Mouse (Mus musculus): ENCODE measurements around the gene Nfil3. TPM values are rescaled to one million over a fixed set of nuclear protein-coding genes. Genes with fewer than 3 reads are reported as not detected.
A peak's percentile ranks its signal among the peaks of the same experiment; 100 is the strongest.

Nfil3 gene
- polyA plus RNA-seq, 1 experiment from 2014 or later = 45.6 TPM

- Histone ChIP-seq H3K27me3 (ENCODE audit: control insufficient read depth, insufficient read depth, low read length) (no peaks in the 10 kb centered on the region), H3K27ac (no peak overlapping the region), H3K4me2 (replicated peaks) (no peak overlapping the region), H3K4me3 (replicated peaks; ENCODE audit: low read length) (no peak overlapping the region), H3K36me3 (replicated peaks; ENCODE audit: control insufficient read depth, insufficient read depth) (no peaks in the 10 kb centered on the region), H3K9me3 (ENCODE audit: control insufficient read depth, low read length) (no peaks in the 10 kb centered on the region), H3K4me1 (replicated peaks; ENCODE audit: control insufficient read depth, insufficient read depth, low read length) (no peaks in the 10 kb centered on the region), H3K9ac (no peak overlapping the region)
- no peak for DNase-seq (ENCODE audit: low spot score)
- no peak for ATAC-seq (ENCODE audit: low FRiP score)
- WGBS = 67% methylated on average over 6 of the region's 6 CpGs
Measured at GRCm38 (mm10) chr13:52953779-52954553, 26.9 kb downstream of the Nfil3 start.

- no peak overlapping the region for H3K4me3 ChIP-seq (replicated peaks; ENCODE audit: low read length)
- no peak overlapping the region for H3K4me2 ChIP-seq (replicated peaks)
- no peaks in the 10 kb centered on the region for H3K4me1 ChIP-seq (replicated peaks; ENCODE audit: control insufficient read depth, insufficient read depth, low read length)
- no peak overlapping the region for H3K9ac ChIP-seq
- no peaks in the 10 kb centered on the region for H3K9me3 ChIP-seq (ENCODE audit: control insufficient read depth, low read length)
- no peaks in the 10 kb centered on the region for H3K36me3 ChIP-seq (replicated peaks; ENCODE audit: control insufficient read depth, insufficient read depth)
- DNase-seq (ENCODE audit: low spot score) = no peak
- H3K27me3 ChIP-seq (ENCODE audit: control insufficient read depth, insufficient read depth, low read length) = no peaks in the 10 kb centered on the region
- no peak for ATAC-seq (ENCODE audit: low FRiP score)
- WGBS = 78% methylated on average over 3 of the region's 3 CpGs
- no peak overlapping the region for H3K27ac ChIP-seq
Measured at GRCm38 (mm10) chr13:52949211-52949610, 31.7 kb downstream of the Nfil3 start.

GRCm38 (mm10) chr13:52947545-52947944, 33.3 kb downstream of the Nfil3 start:
- Histone ChIP-seq H3K27ac (no peak overlapping the region), H3K4me2 (replicated peaks) (no peak overlapping the region), H3K9ac (no peak overlapping the region), H3K4me3 (replicated peaks; ENCODE audit: low read length) (no peak overlapping the region), H3K27me3 (ENCODE audit: control insufficient read depth, insufficient read depth, low read length) (no peaks in the 10 kb centered on the region), H3K36me3 (replicated peaks; ENCODE audit: control insufficient read depth, insufficient read depth) (no peaks in the 10 kb centered on the region), H3K9me3 (ENCODE audit: control insufficient read depth, low read length) (no peaks in the 10 kb centered on the region), H3K4me1 (replicated peaks; ENCODE audit: control insufficient read depth, insufficient read depth, low read length) (no peaks in the 10 kb centered on the region)
- 72% methylated on average over 4 of the region's 4 CpGs for WGBS
- no peak for DNase-seq (ENCODE audit: low spot score)
- no peak for ATAC-seq (ENCODE audit: low FRiP score)

GRCm38 (mm10) chr13:52945769-52946168, 35.1 kb downstream of the Nfil3 start:
- Histone ChIP-seq H3K27me3 (ENCODE audit: control insufficient read depth, insufficient read depth, low read length) (no peaks in the 10 kb centered on the region), H3K36me3 (replicated peaks; ENCODE audit: control insufficient read depth, insufficient read depth) (no peaks in the 10 kb centered on the region), H3K27ac (no peak overlapping the region), H3K4me3 (replicated peaks; ENCODE audit: low read length) (no peak overlapping the region), H3K4me1 (replicated peaks; ENCODE audit: control insufficient read depth, insufficient read depth, low read length) (no peaks in the 10 kb centered on the region), H3K9ac (no peak overlapping the region), H3K9me3 (ENCODE audit: control insufficient read depth, low read length) (no peaks in the 10 kb centered on the region), H3K4me2 (replicated peaks) (no peak overlapping the region)
- DNase-seq (ENCODE audit: low spot score) (no peak), ATAC-seq (ENCODE audit: low FRiP score) (no peak)
- 71% methylated on average over 9 of the region's 9 CpGs for WGBS

- H3K27ac ChIP-seq = no peak overlapping the region
- no peak for DNase-seq (ENCODE audit: low spot score)
- no peak overlapping the region for H3K4me3 ChIP-seq (replicated peaks; ENCODE audit: low read length)
- no peaks in the 10 kb centered on the region for H3K27me3 ChIP-seq (ENCODE audit: control insufficient read depth, insufficient read depth, low read length)
- 84% methylated on average over 4 of the region's 4 CpGs for WGBS
- H3K9me3 ChIP-seq (ENCODE audit: control insufficient read depth, low read length) = no peaks in the 10 kb centered on the region
- H3K4me1 ChIP-seq (replicated peaks; ENCODE audit: control insufficient read depth, insufficient read depth, low read length) = no peaks in the 10 kb centered on the region
- no peak overlapping the region for H3K9ac ChIP-seq
- no peaks in the 10 kb centered on the region for H3K36me3 ChIP-seq (replicated peaks; ENCODE audit: control insufficient read depth, insufficient read depth)
- H3K4me2 ChIP-seq (replicated peaks) = no peak overlapping the region
- no peak for ATAC-seq (ENCODE audit: low FRiP score)
Measured at GRCm38 (mm10) chr13:52944116-52944515, 36.8 kb downstream of the Nfil3 start.

- ATAC-seq (ENCODE audit: low FRiP score) (no peak), DNase-seq (ENCODE audit: low spot score) (no peak)
- Histone ChIP-seq H3K27me3 (ENCODE audit: control insufficient read depth, insufficient read depth, low read length) (no peaks in the 10 kb centered on the region), H3K9me3 (ENCODE audit: control insufficient read depth, low read length) (no peaks in the 10 kb centered on the region), H3K36me3 (replicated peaks; ENCODE audit: control insufficient read depth, insufficient read depth) (no peaks in the 10 kb centered on the region), H3K4me3 (replicated peaks; ENCODE audit: low read length) (no peak overlapping the region), H3K27ac (no peak overlapping the region), H3K4me2 (replicated peaks) (no peak overlapping the region), H3K4me1 (replicated peaks; ENCODE audit: control insufficient read depth, insufficient read depth, low read length) (no peaks in the 10 kb centered on the region), H3K9ac (no peak overlapping the region)
- WGBS = 20% methylated on average over 1 of the region's 1 CpGs
Measured at GRCm38 (mm10) chr13:52942876-52943388, 37.9 kb downstream of the Nfil3 start.

GRCm38 (mm10) chr13:52940956-52941355, 39.9 kb downstream of the Nfil3 start:
- no peaks in the 10 kb centered on the region for H3K36me3 ChIP-seq (replicated peaks; ENCODE audit: control insufficient read depth, insufficient read depth)
- H3K27me3 ChIP-seq (ENCODE audit: control insufficient read depth, insufficient read depth, low read length) = no peaks in the 10 kb centered on the region
- H3K9me3 ChIP-seq (ENCODE audit: control insufficient read depth, low read length) = no peaks in the 10 kb centered on the region
- no peaks in the 10 kb centered on the region for H3K4me1 ChIP-seq (replicated peaks; ENCODE audit: control insufficient read depth, insufficient read depth, low read length)
- WGBS = 81% methylated on average over 7 of the region's 7 CpGs
- H3K4me2 ChIP-seq (replicated peaks) = no peak overlapping the region
- H3K9ac ChIP-seq = no peak overlapping the region
- no peak overlapping the region for H3K27ac ChIP-seq
- H3K4me3 ChIP-seq (replicated peaks; ENCODE audit: low read length) = no peak overlapping the region
- ATAC-seq (ENCODE audit: low FRiP score) = no peak
- no peak for DNase-seq (ENCODE audit: low spot score)

GRCm38 (mm10) chr13:52930582-52930981, 50.3 kb downstream of the Nfil3 start:
- no peak overlapping the region for H3K27ac ChIP-seq
- WGBS = 54% methylated on average over 10 of the region's 10 CpGs
- ATAC-seq (ENCODE audit: low FRiP score) (no peak), DNase-seq (ENCODE audit: low spot score) (no peak)
- no peaks in the 10 kb centered on the region for H3K27me3 ChIP-seq (ENCODE audit: control insufficient read depth, insufficient read depth, low read length)
- no peaks in the 10 kb centered on the region for H3K9me3 ChIP-seq (ENCODE audit: control insufficient read depth, low read length)
- no peak overlapping the region for H3K9ac ChIP-seq
- H3K4me1 ChIP-seq (replicated peaks; ENCODE audit: control insufficient read depth, insufficient read depth, low read length) = peaks cover 18% of the 10 kb centered on the region
- H3K36me3 ChIP-seq (replicated peaks; ENCODE audit: control insufficient read depth, insufficient read depth) = no peaks in the 10 kb centered on the region
- no peak overlapping the region for H3K4me3 ChIP-seq (replicated peaks; ENCODE audit: low read length)
- no peak overlapping the region for H3K4me2 ChIP-seq (replicated peaks)

GRCm38 (mm10) chr13:52929209-52930171, 51.4 kb downstream of the Nfil3 start, which contains the start of gene Auh:
TSS of gene Auh (minus strand) at chr13:52929681.
- peak; percentile 97 for ATAC-seq (ENCODE audit: low FRiP score)
- 1% methylated on average over 58 of the region's 63 CpGs for WGBS
- peaks cover 18% of the 10 kb centered on the region for H3K4me1 ChIP-seq (replicated peaks; ENCODE audit: control insufficient read depth, insufficient read depth, low read length)
- H3K9me3 ChIP-seq (ENCODE audit: control insufficient read depth, low read length) = no peaks in the 10 kb centered on the region
- H3K4me3 ChIP-seq (replicated peaks; ENCODE audit: low read length) = peak within 1 kb of the TSS; percentile 80
- no peaks in the 10 kb centered on the region for H3K27me3 ChIP-seq (ENCODE audit: control insufficient read depth, insufficient read depth, low read length)
- H3K4me2 ChIP-seq (replicated peaks) = peak within 1 kb of the TSS; percentile 73
- DNase-seq (ENCODE audit: low spot score) = peak; percentile 91
- peak within 1 kb of the TSS; percentile 87 for H3K27ac ChIP-seq
- no peaks in the 10 kb centered on the region for H3K36me3 ChIP-seq (replicated peaks; ENCODE audit: control insufficient read depth, insufficient read depth)
- peak within 1 kb of the TSS; percentile 78 for H3K9ac ChIP-seq
